Mouse (Mus musculus) ovary, postnatal 14 days (tissue): ENCODE data around the gene Dennd1b.
A peak's percentile ranks its signal among the peaks of the same experiment; 100 is the strongest.

Experiments
- DNase-seq: peaks from one replicate; pipeline ENCODE4 v3.0.0; 2022; ENCODE audit warnings: low spot score

The Dennd1b gene

DNA sequence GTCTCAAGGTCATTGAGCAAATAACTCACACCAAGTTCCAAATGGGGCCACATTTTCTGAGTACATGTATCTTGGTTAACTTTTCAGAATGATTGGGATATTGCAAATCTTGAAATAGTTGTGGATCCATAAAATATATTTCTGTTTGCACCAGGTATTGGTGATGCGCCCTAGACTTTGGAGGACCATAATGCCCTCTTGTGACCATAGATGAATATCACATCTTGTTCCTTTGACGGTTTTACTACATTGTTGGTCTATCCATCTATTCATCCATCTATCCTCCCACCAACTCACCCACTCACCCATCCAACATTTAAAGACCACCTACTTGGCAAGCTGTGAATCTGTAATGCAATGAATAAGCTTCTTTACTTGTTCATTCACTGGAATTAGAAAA, 120.1 kb downstream of the Dennd1b start:
- DNase-seq: no peak

DNA sequence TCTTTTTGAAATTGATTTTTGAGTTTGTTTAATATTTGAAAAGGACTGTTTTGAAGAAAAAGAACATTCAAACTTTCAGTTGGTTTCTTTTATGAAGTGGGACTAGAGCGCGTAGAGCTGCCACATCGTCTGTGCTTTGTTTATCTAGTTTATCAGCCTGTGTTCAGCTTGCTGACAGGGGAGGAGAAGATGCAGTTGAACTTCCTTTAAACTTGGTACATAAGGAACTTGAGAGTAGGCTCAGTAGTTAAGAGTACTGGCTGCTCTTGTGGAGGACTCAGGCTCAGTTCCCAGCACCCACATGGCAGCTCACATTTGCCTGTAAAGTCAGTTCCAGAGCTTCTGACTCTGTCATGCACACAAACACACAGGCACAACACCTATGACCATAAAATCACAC, 124.3 kb downstream of the Dennd1b start:
- DNase-seq: no peak

DNA sequence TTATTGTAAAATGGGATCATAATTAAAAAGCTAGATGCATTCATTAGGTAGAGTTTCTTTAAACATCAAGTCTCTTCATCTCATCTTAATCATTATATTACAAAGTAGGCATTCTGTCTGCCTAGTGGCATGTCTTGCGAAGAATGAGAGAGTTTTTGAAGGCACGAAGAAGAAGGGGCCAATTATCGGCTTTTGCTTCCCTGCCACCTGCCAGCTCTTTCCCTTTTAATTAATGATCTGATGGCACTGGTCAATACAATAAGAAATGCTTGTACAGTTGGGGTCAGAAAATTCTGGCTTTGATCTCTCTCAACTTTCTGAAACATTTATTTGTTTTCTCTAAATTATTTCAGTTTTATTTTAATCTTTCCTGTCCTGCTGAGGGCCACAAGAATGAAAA, 127.5 kb downstream of the Dennd1b start:
- DNase-seq: no peak

DNA sequence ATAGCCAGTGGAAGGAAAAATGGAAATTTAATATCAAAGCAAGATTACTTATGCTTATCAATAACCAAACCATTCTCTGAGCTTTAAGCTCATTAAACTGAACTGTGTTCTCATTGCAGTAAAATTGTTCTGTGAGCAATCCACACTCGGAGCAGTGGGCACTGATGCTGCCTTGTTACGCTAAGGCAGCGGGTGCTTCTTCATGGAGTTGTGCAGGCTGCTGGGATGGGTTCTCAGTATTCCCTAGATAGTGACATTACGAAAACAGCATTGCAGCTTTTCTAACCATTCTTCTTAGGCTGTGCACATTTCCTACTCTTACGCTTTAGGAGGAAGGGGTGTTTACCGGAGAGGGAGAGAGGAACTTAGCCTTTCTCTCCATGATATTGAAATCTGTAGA, 128.5 kb downstream of the Dennd1b start:
- no peak for DNase-seq

DNA sequence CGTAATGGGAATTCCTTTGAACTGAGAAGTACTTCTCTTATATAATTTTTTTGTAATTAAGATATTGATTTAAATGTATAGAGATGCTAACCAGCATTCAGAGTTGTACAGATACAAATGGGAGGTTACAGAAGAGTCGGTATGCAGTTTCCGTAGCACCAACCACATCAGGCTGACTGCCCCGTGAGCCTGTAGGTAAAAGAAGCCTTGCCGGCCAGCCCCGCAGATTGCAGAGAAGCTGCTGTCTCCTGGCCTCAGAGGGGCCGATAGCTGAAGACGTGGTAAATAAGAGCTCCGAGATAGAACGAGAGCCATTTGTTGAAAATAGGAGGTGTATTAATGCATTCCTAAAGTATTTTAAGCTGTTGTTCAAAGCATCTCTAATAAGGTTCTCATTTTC, 128.9 kb downstream of the Dennd1b start:
- no peak for DNase-seq

DNA sequence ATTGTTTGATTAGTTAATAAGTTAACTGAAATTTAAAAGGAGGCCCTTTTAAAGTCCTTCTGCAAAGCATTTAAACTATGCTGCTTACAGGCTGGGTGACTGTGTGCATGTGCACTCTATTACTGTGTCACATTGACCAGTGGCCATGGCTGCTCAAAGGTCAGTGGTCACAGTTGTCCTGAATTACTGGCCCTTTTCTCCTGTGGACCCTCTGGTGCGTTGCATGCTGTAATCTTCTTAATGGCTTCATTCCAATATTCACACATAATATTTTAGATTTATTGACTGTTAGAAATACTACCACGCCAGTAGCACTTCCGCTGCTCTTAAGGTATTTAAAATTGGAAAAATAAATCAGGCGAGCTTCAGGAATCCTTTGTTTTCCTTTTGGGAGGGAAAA, 129.5 kb downstream of the Dennd1b start:
- no peak for DNase-seq

DNA sequence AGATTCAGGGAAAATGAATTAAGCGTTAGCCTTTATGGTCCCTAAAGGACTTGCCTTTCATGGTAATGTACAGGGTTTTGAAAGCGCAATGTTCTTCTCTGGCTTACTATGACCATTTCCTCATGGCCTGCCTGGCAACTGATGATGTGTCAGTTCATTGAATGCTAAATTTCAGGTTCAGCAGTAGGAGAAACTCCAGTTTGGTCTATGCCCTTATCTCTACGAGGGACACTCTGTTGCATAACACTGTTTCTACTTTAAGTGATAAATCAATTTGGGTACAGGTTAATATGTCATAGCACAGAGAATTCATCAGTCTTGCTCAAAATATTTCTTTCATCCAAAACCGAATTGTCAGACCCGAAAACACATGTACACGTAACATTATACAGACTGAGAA, 133.1 kb downstream of the Dennd1b start:
- DNase-seq: no peak

DNA sequence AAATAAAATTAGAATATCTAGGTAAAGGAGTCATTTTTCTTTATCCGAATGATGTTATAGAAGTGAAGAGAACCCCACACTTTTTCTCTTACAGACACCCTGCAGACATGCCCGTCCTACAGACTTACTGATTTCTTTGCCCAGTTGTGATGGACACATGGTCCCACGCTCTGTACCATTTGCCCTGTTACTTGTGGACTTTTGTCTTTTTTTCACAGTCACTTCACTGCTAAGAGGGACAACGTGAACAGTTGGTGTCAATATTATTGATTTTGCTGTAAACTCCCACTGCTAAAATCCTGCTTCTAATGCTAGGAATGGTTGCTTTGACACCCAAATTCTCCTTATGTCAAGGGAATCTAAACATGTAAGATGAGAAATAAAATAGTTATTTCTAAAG, 134.9 kb downstream of the Dennd1b start:
- no peak for DNase-seq

DNA sequence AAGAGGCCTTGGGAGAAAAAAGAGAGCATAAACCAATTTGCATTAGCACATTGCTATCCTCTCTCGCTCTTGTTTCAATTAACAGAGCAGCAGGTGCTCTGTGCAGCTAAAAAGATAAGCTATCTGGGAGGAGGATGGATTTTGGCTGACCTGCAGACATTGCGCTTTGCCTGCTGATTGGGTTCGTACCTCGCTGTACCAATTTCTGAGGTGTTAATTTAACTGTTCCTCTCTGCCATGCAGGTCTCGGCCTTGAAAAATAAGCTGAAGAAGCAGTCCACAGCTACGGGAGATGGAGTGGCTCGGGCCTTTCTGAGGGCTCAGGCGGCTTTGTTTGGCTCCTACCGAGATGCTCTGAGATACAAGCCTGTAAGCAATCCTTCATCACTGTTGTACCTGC, 138.5 kb downstream of the Dennd1b start:
- no peak for DNase-seq

DNA sequence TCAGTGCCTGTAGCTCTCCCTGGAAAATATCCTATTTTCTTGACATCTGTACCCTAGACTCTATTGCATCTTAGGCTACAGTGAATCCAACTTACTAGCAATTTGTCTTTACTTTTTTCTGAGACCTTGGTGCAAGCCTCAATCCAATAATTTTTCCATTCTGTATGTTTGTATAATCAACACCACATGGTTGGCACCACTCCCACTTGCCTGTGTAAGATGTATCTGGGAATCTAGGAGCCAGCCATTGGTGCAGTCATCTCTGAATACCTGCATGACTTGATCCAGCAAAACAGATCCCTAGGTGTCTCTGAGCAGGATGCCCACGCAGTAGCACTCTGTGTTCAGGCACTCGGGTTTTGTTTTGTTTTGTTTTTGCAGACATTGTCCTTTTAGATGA, 145.0 kb downstream of the Dennd1b start:
- no peak for DNase-seq

DNA sequence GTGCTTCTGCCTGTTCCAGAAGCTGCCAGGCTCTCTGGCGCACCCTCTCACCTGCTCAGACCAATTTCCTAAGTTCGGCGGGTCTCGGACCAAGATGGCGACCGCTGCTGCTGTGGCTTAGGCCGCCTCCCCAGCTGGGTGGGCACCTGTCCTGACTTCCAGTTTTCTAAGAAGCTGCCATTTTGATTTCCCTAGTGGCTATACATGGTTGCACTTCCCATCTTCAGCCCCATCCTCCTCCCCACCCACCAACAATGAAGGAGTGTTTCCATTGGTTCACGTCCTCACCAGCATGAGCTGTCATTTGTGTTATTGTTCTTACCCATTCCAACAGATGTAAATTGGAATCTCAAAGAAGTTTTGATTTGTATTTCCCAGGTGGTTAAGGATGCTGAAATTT, 159.4 kb downstream of the Dennd1b start:
- no peak for DNase-seq

DNA sequence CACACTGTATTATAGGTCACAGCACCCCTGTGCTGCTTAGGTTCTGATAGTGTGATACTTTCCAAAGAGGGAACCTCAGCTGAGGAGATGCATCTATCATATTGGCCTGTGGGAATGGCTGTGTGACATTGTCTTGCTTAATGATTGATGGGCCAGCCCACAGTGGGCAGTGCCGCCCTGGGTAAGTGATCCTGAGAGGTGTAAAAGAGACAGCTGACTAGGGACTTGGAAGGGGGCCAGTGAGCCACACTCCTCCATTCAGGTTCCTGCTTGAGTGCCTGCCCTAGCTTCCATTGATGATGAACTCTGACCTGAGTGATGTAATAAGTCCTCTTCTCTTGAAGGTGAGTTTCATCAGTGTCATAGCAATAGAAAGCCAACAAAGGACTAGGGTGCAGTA, 176.4 kb downstream of the Dennd1b start:
- no peak for DNase-seq

DNA sequence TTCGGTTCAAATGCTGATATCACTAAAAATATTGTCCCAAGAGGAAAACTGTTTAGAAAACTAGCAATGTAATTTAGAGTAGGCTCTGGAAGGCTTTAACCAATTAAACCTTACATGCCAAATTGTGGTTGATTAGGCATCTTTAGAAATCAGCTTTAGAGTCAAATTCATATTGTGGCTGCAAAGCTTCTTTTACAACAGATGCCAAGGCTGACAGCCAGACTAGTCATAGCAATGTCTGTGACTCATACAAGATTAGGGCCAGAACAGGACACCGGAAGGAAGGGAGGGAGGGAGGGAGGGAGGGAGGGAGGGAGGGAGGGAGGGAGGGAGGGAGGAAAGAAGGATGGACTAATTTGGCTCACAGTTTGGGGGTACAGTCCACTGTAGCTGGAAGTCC, 182.3 kb downstream of the Dennd1b start:
- no peak for DNase-seq

DNA sequence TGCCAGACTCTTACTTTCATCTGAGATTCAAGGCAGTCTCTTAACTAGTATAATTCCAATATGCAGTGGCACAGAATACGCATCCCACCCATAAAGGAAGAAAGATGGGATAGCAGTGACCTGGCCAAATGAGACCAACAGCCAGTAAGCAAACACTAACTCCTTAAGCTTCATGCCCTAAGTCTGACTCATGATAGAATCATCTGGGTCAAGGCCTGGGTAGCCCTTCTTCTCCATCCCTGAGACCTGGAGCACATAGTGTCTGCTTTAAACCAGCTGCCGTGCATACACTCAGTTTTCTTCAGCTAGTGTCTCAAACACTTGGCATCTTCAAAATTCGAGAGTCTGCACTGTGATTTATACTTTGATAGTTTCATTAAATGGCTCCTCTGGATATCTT, 183.1 kb downstream of the Dennd1b start:
- no peak for DNase-seq

DNA sequence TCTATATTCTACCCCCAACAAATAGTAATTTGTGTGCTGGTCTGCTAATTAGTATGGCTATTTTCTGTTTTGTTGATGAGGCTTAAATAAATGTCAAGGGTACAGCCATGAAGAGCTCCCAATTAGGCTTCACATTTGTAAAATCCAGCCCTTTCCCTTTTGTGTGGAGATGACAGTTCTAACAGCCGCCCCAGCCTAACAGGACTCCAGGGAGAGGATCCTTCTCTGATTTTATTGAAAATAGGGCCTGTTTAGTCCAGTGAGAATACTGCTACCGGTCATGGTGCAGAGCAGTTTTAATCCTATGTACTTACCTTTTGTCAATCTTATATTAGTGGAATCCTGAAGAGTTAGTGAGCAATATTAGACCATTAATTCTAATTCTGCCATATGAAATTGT, 189.8 kb downstream of the Dennd1b start:
- no peak for DNase-seq

DNA sequence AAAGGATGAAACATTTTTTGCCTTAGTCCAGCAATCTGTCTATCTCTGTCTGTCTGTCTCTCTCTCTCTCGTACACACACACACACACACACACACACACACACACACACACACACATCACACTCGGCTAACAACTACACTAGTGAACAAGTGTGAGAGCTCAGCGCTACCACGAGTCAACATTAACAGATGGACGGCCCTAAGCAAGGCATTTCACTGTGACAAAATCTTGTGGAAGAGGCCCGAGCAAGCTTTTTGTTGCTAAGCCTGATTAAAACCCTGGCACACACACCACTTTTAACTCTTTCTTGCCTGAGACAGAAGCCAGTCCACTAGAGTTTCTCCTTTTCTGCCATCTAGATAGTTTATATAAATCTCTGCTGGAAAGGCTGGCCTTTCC, 190.3 kb downstream of the Dennd1b start:
- DNase-seq: no peak

DNA sequence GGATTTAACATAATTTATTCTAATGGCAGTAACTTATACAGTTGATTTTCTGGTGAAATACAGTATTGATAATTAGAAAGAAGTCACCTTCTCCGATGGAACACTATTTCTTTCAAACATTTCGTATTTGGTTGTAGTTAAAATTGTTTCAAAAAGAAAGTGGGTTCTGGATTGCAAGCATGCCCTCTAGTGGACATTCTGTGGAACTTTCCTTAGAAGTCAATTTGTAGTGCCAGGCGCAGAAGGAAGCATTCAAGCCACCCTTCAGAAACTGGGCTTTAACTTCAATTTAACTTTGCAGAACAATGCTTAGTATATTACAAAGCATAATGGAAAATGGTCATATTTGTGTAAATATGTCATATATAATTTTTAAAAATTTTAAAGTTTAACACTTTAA, 193.2 kb downstream of the Dennd1b start:
- peak; percentile 9 for DNase-seq

DNA sequence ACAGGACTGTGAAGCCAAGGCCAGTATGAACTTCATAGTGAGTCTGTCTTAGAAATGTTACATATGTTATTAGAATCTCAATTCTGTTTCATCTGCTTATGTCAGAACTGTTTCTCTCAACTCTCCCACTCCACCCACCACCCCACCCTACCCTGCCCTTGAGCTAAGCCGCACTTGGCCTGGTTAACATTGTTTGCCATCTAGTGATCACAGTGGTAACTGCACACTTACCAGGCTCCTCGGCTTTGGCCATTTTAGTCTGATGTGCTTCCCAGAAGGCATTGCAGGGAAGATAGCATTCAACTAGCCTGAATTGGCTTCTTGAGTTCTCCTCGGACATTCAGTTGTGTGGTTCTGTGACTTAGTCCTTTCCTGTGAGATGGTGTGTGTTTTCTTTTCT, 198.4 kb downstream of the Dennd1b start:
- no peak for DNase-seq

DNA sequence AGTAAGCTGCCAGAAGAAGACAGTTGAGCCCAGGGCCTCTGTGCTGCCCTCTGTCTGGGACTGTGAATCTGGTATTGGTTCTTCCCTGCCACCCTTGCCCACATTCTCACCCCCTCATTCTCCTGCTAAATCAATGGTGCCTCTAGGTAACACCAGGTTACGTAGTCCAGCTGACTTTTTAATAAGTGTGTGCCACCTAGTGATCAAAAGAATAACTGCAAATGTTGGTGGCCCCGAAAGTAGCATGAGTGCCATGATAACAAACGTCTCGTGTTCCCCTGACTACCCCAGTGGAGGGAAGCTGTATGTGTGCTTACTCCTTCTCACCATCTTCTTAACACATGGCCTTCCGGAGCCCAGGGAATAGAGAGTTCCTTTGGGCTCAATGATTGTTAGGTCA, 199.6 kb downstream of the Dennd1b start:
- peak; percentile 7 for DNase-seq

DNA sequence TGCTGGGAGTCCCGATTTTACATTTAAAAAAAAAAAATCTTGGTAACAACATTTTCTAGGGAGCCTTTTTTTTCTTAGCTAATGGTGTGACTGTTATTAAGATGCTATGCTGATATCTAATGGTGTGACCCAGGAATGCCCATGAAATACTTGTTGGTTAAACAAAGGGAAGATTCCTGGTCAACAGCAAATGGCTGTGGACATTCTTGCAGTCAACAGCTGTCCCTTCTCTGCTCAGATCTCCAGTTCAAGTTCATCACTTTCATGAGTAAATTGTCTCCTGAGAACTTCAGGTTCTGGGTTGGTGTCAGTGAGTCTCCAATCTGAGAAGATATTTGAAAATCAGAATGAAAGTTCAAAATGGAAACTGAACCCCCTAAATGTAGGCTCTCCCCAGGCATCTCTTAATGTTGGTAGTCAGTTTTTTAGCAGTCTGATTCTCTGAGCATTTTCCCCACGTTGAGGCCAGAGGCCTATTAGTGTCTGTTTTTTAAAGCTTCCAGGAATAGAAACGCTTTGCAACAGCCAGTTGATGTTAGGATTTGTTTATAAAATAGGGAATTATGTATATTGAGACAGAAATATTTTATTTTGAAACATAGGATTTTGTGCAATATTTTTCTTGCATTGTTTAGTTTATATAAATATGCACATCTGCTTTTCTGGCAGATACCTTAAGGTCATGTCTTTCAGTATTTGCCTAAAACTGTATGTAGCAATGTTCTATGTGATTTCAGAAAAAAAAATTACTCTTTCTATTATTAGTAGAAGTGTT, 211.0 kb downstream of the Dennd1b start:
- DNase-seq: no peak

DNA sequence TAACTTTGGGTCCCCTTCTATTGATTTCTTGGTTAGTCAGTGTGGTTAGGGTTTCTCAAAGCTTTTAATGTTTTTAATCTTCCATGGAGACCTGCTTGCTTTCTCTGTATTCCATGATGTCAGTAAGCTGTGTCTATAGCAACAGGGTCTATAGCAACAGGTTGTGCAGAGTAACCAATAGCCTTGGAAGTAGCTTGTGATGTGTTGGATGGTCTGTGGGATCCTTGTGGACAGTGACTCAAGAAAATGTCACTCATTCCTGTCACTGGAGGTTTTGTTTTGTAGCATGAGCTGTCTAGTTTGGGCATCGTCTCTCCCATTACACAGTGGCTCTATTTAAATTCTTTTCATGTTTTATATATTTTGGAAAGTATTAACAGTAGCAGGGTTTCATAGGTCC, 216.5 kb downstream of the Dennd1b start:
- no peak for DNase-seq

DNA sequence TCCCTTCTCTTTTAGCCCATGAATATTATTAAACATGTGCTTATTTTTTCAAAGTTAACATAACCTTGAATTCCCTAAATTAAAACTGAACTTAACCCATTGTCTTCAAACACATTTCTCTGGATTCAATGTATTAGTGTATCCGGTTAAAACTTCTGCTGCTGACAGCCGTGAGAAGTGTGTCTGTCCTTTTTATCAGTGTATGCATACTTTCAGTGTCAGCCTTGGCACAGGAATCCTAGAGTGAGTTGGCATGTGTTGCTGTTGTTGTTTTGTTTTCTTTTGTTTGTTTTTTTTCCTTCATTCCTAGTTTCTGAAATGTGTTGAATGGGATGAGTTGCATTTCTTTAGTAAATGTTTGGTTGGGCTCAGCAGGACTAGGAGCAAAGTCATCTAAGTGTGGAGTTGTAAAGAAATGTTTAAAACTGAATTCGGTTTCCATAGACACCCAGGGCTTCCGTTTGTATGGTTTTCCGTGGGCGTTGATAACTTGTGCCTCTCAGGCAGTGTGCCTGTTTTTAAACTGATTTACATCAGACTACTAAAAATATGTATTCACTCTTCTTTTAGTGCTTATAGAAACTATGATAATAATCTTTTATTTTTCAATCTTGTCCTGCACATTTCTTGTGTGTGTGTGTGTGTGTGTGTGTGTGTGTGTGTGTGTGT, 217.4 kb downstream of the Dennd1b start:
- no peak for DNase-seq

DNA sequence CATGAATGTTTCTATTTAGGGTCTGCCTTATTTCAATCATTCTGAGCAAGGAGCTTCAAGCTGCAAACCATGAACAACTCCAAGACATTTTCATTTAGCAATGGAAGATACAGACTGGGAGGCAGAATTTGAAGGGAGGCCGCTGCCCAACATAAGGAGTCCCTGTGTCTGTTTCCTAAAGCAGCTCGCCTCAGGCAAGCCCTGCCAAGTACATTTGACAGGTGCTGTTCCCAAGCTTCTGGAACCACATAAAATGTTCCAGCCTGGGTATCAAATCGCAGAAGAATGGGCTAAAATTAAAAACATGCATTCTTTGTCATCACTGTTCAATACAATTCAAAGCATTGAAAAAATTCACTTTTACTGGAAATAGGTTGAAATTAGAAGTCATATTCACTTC, 229.4 kb downstream of the Dennd1b start:
- DNase-seq: no peak

DNA sequence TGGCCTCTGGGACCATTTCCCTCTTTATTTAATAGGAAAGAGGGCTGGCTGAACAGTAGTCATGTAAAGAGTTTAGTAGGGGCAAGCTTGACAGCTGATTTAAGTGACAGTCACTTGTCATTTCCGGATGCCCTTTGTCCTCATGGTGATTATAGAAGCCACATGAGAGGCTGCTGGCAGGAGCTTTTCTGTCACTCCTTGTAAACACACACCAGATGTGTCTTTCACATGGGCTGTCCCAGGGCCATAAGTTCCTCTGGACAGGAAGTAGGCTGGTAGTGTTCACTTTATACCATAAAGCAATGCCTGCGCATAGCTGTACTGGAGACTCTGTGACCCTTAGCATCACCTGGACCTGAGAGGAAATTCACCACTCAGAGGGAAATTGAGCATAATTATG, 230.8 kb downstream of the Dennd1b start:
- DNase-seq: no peak
